Mouse (Mus musculus) gastrocnemius, adult 2 months (tissue): Measurements from ENCODE around the gene Slc9a2. TPM values are rescaled to one million over a fixed set of nuclear protein-coding genes. Genes with fewer than 3 reads are reported as not detected.
A peak's percentile ranks its signal among the peaks of the same experiment; 100 is the strongest.

Source experiments
- DNase-seq: peaks from one replicate; pipeline ENCODE4 v3.0.0; 2022
- H3K27ac ChIP-seq: fragments of 200-600 bp; 2 replicates; pipeline ENCODE4 v1.8.1; 2022; ENCODE audit warnings: mild to moderate bottlenecking
- H3K4me3 ChIP-seq: fragments of 200-600 bp; 2 replicates; pipeline ENCODE4 v1.8.1; 2022; ENCODE audit warnings: mild to moderate bottlenecking, moderate library complexity
- CTCF ChIP-seq: fragments of 200-600 bp; IDR thresholded peaks from 2 replicates; pipeline ENCODE4 v1.8.1; 2022; ENCODE audit warnings: antibody characterized with exemption, mild to moderate bottlenecking, moderate library complexity
- intact Hi-C: fragments of 180-260 bp; cut with DNase I; formaldehyde crosslinking; loops from one replicate; pipeline ENCODE4 v1.15.1; 2025
- total RNA-seq, 2 experiments: library from RNA; stranded (reverse); gene quantifications; 2 replicates each; pipeline ENCODE4 v1.2.3; 2021

Gene Slc9a2
- total RNA-seq, 2 experiments from 2014 or later: 16.6 to 30.1 TPM

GRCm38 (mm10) chr1:40740739-40741138 is 60.4 kb downstream of the Slc9a2 start:
- TF ChIP-seq CTCF: no peak
- intact Hi-C loops: no loop called here
- Histone ChIP-seq H3K27ac (no peak overlapping the region), H3K4me3 (no peak overlapping the region)
- DNase-seq: no peak

GRCm38 (mm10) chr1:40746089-40746488 is 65.7 kb downstream of the Slc9a2 start:
- TF ChIP-seq CTCF: no peak
- DNase-seq: no peak
- Histone ChIP-seq H3K27ac (no peak overlapping the region), H3K4me3 (no peak overlapping the region)
- intact Hi-C loops: no loop called here

- H3K4me3 ChIP-seq: no peak overlapping the region
- intact Hi-C loops: no loop called here
- TF ChIP-seq CTCF: no peak
- no peak overlapping the region for H3K27ac ChIP-seq
- no peak for DNase-seq
Observed at GRCm38 (mm10) chr1:40759751-40760445, 79.5 kb downstream of the Slc9a2 start.

GRCm38 (mm10) chr1:40764042-40764441 is 83.7 kb downstream of the Slc9a2 start:
- no peak overlapping the region for H3K4me3 ChIP-seq
- no peak for DNase-seq
- intact Hi-C loops: no loop called here
- no peak overlapping the region for H3K27ac ChIP-seq
- peak; percentile 41 for TF ChIP-seq CTCF

GRCm38 (mm10) chr1:40764701-40765275 is 84.4 kb downstream of the Slc9a2 start:
- no peak overlapping the region for H3K4me3 ChIP-seq
- TF ChIP-seq CTCF: no peak
- intact Hi-C loops: loop anchor here (5.0 kb wide), 2 partner anchors 37 to 82 kb away; partner anchors contain the start of gene Slc9a2

GRCm38 (mm10) chr1:40765521-40765920 is 85.1 kb downstream of the Slc9a2 start:
- peak overlapping the region; percentile 43 for H3K4me3 ChIP-seq
- DNase-seq: peak; percentile 67
- TF ChIP-seq CTCF: no peak
- intact Hi-C loops: loop anchor here (5.0 kb wide), 2 partner anchors 38 to 83 kb away; partner anchors contain the start of gene Slc9a2
- H3K27ac ChIP-seq: peak overlapping the region; percentile 85

More at GRCm38 (mm10) chr1:40764701-40765275, 84.4 kb downstream of the Slc9a2 start:
- DNase-seq: no peak
- H3K27ac ChIP-seq: peak overlapping the region; percentile 85

GRCm38 (mm10) chr1:40767588-40767987 is 87.2 kb downstream of the Slc9a2 start:
- Histone ChIP-seq H3K4me3 (no peak overlapping the region), H3K27ac (peak overlapping the region; percentile 58; the same call in 1 of the 2 replicates)
- DNase-seq: no peak
- intact Hi-C loops: loop anchor here (5.0 kb wide), 2 partner anchors 40 to 85 kb away; partner anchors contain the start of gene Slc9a2
- TF ChIP-seq CTCF: no peak

- peak; percentile 67 for DNase-seq
- peak; percentile 79 for TF ChIP-seq CTCF
Observed at GRCm38 (mm10) chr1:40768606-40769005, 88.2 kb downstream of the Slc9a2 start.

GRCm38 (mm10) chr1:40769331-40769894 is 89.0 kb downstream of the Slc9a2 start:
- no peak overlapping the region for H3K27ac ChIP-seq
- no peak for TF ChIP-seq CTCF
- H3K4me3 ChIP-seq: no peak overlapping the region
- intact Hi-C loops: loop anchor here (5.0 kb wide), 2 partner anchors 42 to 87 kb away; partner anchors contain the start of gene Slc9a2
- no peak for DNase-seq

More at GRCm38 (mm10) chr1:40768606-40769005, 88.2 kb downstream of the Slc9a2 start:
- Histone ChIP-seq H3K27ac (peak overlapping the region; percentile 20; the same call in 1 of the 2 replicates), H3K4me3 (no peak overlapping the region)
- intact Hi-C loops: loop anchor here (5.0 kb wide), 2 partner anchors 41 to 86 kb away; partner anchors contain the start of gene Slc9a2

- intact Hi-C loops: loop anchor here (2.0 kb wide), 1 partner anchor 193 kb away; no protein-coding TSS in a partner anchor
- no peak for TF ChIP-seq CTCF
- DNase-seq: no peak
- Histone ChIP-seq H3K4me3 (no peak overlapping the region), H3K27ac (no peak overlapping the region)
Observed at GRCm38 (mm10) chr1:40771196-40771970, 91.0 kb downstream of the Slc9a2 start.

GRCm38 (mm10) chr1:40773234-40773633 is 92.9 kb downstream of the Slc9a2 start:
- intact Hi-C loops: no loop called here

GRCm38 (mm10) chr1:40774040-40774439 is 93.7 kb downstream of the Slc9a2 start:
- no peak overlapping the region for H3K27ac ChIP-seq
- intact Hi-C loops: no loop called here
- DNase-seq: no peak
- TF ChIP-seq CTCF: no peak
- H3K4me3 ChIP-seq: no peak overlapping the region

More at GRCm38 (mm10) chr1:40773234-40773633, 92.9 kb downstream of the Slc9a2 start:
- H3K4me3 ChIP-seq: no peak overlapping the region
- no peak overlapping the region for H3K27ac ChIP-seq
- no peak for DNase-seq
- TF ChIP-seq CTCF: no peak
